15 mouse cellular contexts compared by ENCODE assay signal in genomic region chr8:104187622-104188021, GRCm38 (mm10). TPM values are rescaled to one million over a fixed set of nuclear protein-coding genes. Genes with fewer than 3 reads are reported as not detected.
"Had no signal": no experiment of that assay in that cellular context is flagged by ENCODE, and none has a peak within 500 bp of the region (broad histone marks: within the 10 kb centered on the region; RNA-seq: fewer than 3 reads in every experiment).

No protein-coding gene starts in this region.

- H3K36me3 ChIP-seq: midbrain, embryonic 13.5 days; midbrain, embryonic 15.5 days; neural tube, embryonic 12.5 days; stomach, embryonic 15.5 days had no signal

- ATAC-seq: midbrain, embryonic 13.5 days; midbrain, embryonic 15.5 days had no signal

- H3K4me3 ChIP-seq: megakaryocyte, embryonic 14.5 days; midbrain, embryonic 13.5 days; midbrain, embryonic 15.5 days; neural tube, embryonic 12.5 days; stomach, embryonic 15.5 days had no signal

- H3K27ac ChIP-seq: midbrain, embryonic 13.5 days; midbrain, embryonic 15.5 days; neural tube, embryonic 12.5 days; stomach, embryonic 15.5 days; stomach, postnatal 0 days had no signal

- H3K27me3 ChIP-seq: midbrain, embryonic 13.5 days; midbrain, embryonic 15.5 days; neural tube, embryonic 12.5 days; stomach, embryonic 15.5 days had no signal

- DNase-seq: lung, adult 18-20 months; lung, embryonic 14.5 days; lung, postnatal 10 days; lung, postnatal 4 days; right cerebral cortex, postnatal 14 days; thymus, adult 2 months; thymus, postnatal 25 days; thymus, postnatal 4 days had no signal

RNA-seq across cellular contexts. Expression of gene Bean1, which starts 17.4 kb away (rescaled TPM):
- total RNA-seq: monocyte, adult 5-6 weeks had no signal
